Mouse (Mus musculus): ENCODE data around the gene Tes3-ps. TPM values are rescaled to one million over a fixed set of nuclear protein-coding genes. Genes with fewer than 3 reads are reported as not detected.

The Tes3-ps gene
- polyA plus RNA-seq, 1 experiment from 2014 or later: 0.59 TPM

- Histone ChIP-seq H3K27me3 (no peaks in the 10 kb centered on the region), H3K9me3 (no peaks in the 10 kb centered on the region), H3K4me2 (replicated peaks) (no peak overlapping the region), H3K9ac (replicated peaks) (no peak overlapping the region), H3K4me3 (no peak overlapping the region), H3K27ac (replicated peaks) (no peak overlapping the region), H3K4me1 (no peaks in the 10 kb centered on the region), H3K36me3 (no peaks in the 10 kb centered on the region)
- no peak for ATAC-seq (replicated peaks)
- 22% methylated on average over 2 of the region's 2 CpGs for WGBS
These were observed 25.6 kb downstream of the Tes3-ps start for GRCm38 (mm10) chr13:49518761-49519160.

- no peak overlapping the region for H3K9ac ChIP-seq (replicated peaks)
- no peak overlapping the region for H3K4me3 ChIP-seq
- ATAC-seq (replicated peaks): no peak
- no peaks in the 10 kb centered on the region for H3K27me3 ChIP-seq
- no peaks in the 10 kb centered on the region for H3K36me3 ChIP-seq
- WGBS: 72% methylated on average over 2 of the region's 2 CpGs
- no peak overlapping the region for H3K27ac ChIP-seq (replicated peaks)
- H3K4me1 ChIP-seq: no peaks in the 10 kb centered on the region
- H3K9me3 ChIP-seq: no peaks in the 10 kb centered on the region
- H3K4me2 ChIP-seq (replicated peaks): no peak overlapping the region
These were observed 33.1 kb downstream of the Tes3-ps start for GRCm38 (mm10) chr13:49526235-49526634.

GRCm38 (mm10) chr13:49530636-49531035, 37.5 kb downstream of the Tes3-ps start:
- Histone ChIP-seq H3K9me3 (no peaks in the 10 kb centered on the region), H3K27me3 (no peaks in the 10 kb centered on the region), H3K27ac (replicated peaks) (no peak overlapping the region), H3K4me3 (no peak overlapping the region), H3K4me1 (no peaks in the 10 kb centered on the region), H3K4me2 (replicated peaks) (no peak overlapping the region), H3K9ac (replicated peaks) (no peak overlapping the region), H3K36me3 (no peaks in the 10 kb centered on the region)
- 95% methylated on average over 4 of the region's 4 CpGs for WGBS
- no peak for ATAC-seq (replicated peaks)

GRCm38 (mm10) chr13:49536946-49537345, 43.8 kb downstream of the Tes3-ps start:
- no peaks in the 10 kb centered on the region for H3K9me3 ChIP-seq
- H3K4me1 ChIP-seq: no peaks in the 10 kb centered on the region
- H3K27ac ChIP-seq (replicated peaks): no peak overlapping the region
- 94% methylated on average over 1 of the region's 1 CpGs for WGBS
- no peaks in the 10 kb centered on the region for H3K27me3 ChIP-seq
- H3K4me2 ChIP-seq (replicated peaks): no peak overlapping the region
- no peaks in the 10 kb centered on the region for H3K36me3 ChIP-seq
- ATAC-seq (replicated peaks): no peak
- H3K4me3 ChIP-seq: no peak overlapping the region
- H3K9ac ChIP-seq (replicated peaks): no peak overlapping the region

GRCm38 (mm10) chr13:49538693-49539092, 45.6 kb downstream of the Tes3-ps start:
- H3K36me3 ChIP-seq: no peaks in the 10 kb centered on the region
- WGBS: 94% methylated on average over 1 of the region's 1 CpGs
- no peak for ATAC-seq (replicated peaks)
- H3K9ac ChIP-seq (replicated peaks): no peak overlapping the region
- H3K9me3 ChIP-seq: no peaks in the 10 kb centered on the region
- no peaks in the 10 kb centered on the region for H3K4me1 ChIP-seq
- H3K4me3 ChIP-seq: no peak overlapping the region
- no peak overlapping the region for H3K27ac ChIP-seq (replicated peaks)
- no peak overlapping the region for H3K4me2 ChIP-seq (replicated peaks)
- no peaks in the 10 kb centered on the region for H3K27me3 ChIP-seq

GRCm38 (mm10) chr13:49544279-49544678, 51.2 kb downstream of the Tes3-ps start, which contains the start of gene Aspn:
Gene Aspn, plus strand, starts transcription at chr13:49544443.
- WGBS: 86% methylated on average over 3 of the region's 3 CpGs
- no peak for ATAC-seq (replicated peaks)
- H3K4me1 ChIP-seq: no peaks in the 10 kb centered on the region

GRCm38 (mm10) chr13:49545646-49546045, 52.5 kb downstream of the Tes3-ps start:
- Histone ChIP-seq H3K9ac (replicated peaks) (no peak overlapping the region), H3K27me3 (no peaks in the 10 kb centered on the region), H3K4me2 (replicated peaks) (no peak overlapping the region), H3K36me3 (no peaks in the 10 kb centered on the region), H3K4me3 (no peak overlapping the region), H3K4me1 (no peaks in the 10 kb centered on the region), H3K9me3 (no peaks in the 10 kb centered on the region), H3K27ac (replicated peaks) (no peak overlapping the region)
- ATAC-seq (replicated peaks): no peak
- WGBS: 72% methylated on average over 3 of the region's 3 CpGs

More at GRCm38 (mm10) chr13:49544279-49544678, 51.2 kb downstream of the Tes3-ps start, which contains the start of gene Aspn:
- H3K9me3 ChIP-seq: no peaks in the 10 kb centered on the region
- no peak within 1 kb of the TSS for H3K4me2 ChIP-seq (replicated peaks)
- no peaks in the 10 kb centered on the region for H3K36me3 ChIP-seq
- no peak within 1 kb of the TSS for H3K9ac ChIP-seq (replicated peaks)
- H3K27me3 ChIP-seq: no peaks in the 10 kb centered on the region
- H3K27ac ChIP-seq (replicated peaks): no peak within 1 kb of the TSS
- H3K4me3 ChIP-seq: no peak within 1 kb of the TSS

Other genes starting within 250 kb of the Tes3-ps start
- 0.68 and 0.98 TPM in 2 replicates for gene Susd3, start 244.6 kb upstream of the Tes3-ps start, polyA plus RNA-seq (2015; fragmentation: Nextera tagmentation; extraction: Ambion mirVana)
- 3.4 and 3.9 TPM in 2 replicates for gene Fgd3, start 173.0 kb upstream of the Tes3-ps start, polyA plus RNA-seq (2015; fragmentation: Nextera tagmentation; extraction: Ambion mirVana)
- 26.4 and 27.1 TPM in 2 replicates for gene Bicd2, start 151.7 kb upstream of the Tes3-ps start, polyA plus RNA-seq (2015; fragmentation: Nextera tagmentation; extraction: Ambion mirVana)
- gene Ippk, start 72.1 kb upstream of the Tes3-ps start, polyA plus RNA-seq (2015; fragmentation: Nextera tagmentation; extraction: Ambion mirVana): 15.1 and 15.9 TPM in 2 replicates
- gene Ecm2, start 11.5 kb downstream of the Tes3-ps start, polyA plus RNA-seq (2015; fragmentation: Nextera tagmentation; extraction: Ambion mirVana): 1.4 and 2.1 TPM in 2 replicates
- gene Aspn, start 51.1 kb downstream of the Tes3-ps start, polyA plus RNA-seq (2015; fragmentation: Nextera tagmentation; extraction: Ambion mirVana): 0.43 and 0.53 TPM in 2 replicates
- gene Omd, start 89.1 kb downstream of the Tes3-ps start, polyA plus RNA-seq (2015; fragmentation: Nextera tagmentation; extraction: Ambion mirVana): 0.47 and 0.66 TPM in 2 replicates
- 7.7 and 9.5 TPM in 2 replicates for gene Ogn, start 114.7 kb downstream of the Tes3-ps start, polyA plus RNA-seq (2015; fragmentation: Nextera tagmentation; extraction: Ambion mirVana)
- 13.1 and 14.5 TPM in 2 replicates for gene Cenpp, start 159.5 kb downstream of the Tes3-ps start, polyA plus RNA-seq (2015; fragmentation: Nextera tagmentation; extraction: Ambion mirVana)
- gene Nol8, start 159.8 kb downstream of the Tes3-ps start, polyA plus RNA-seq (2015; fragmentation: Nextera tagmentation; extraction: Ambion mirVana): 27.1 and 27.8 TPM in 2 replicates
- gene Iars, start 188.8 kb downstream of the Tes3-ps start, polyA plus RNA-seq (2015; fragmentation: Nextera tagmentation; extraction: Ambion mirVana): 58.0 and 61.8 TPM in 2 replicates